ENCODE assay signal across 21 mouse cellular contexts in genomic region chr5:44196167-44196566, GRCm38 (mm10). TPM values are rescaled to one million over a fixed set of nuclear protein-coding genes. Genes with fewer than 3 reads are reported as not detected.
DNase-seq lines count a peak whose midpoint lies in the region; ATAC-seq and TF ChIP-seq lines count a peak whose summit lies in the region.
"Had no signal": no experiment of that assay in that cellular context is flagged by ENCODE, and none has a peak within 500 bp of the region (broad histone marks: within the 10 kb centered on the region; RNA-seq: fewer than 3 reads in every experiment).

No protein-coding gene starts in this region.

- peaks cover 70% of the 10 kb centered on the region for H3K36me3 ChIP-seq in G1E (replicated peaks)
- peaks cover 9% of the 10 kb centered on the region; the same call in 1 of the 2 replicates for H3K36me3 ChIP-seq in liver, embryonic 11.5 days (ENCODE audit: control insufficient read depth, insufficient read depth, low read length)
- peaks cover 52% of the 10 kb centered on the region for H3K36me3 ChIP-seq in liver, postnatal 0 days (replicated peaks; ENCODE audit: insufficient read depth, low read length)
- H3K36me3 ChIP-seq in midbrain, embryonic 10.5 days, result peaks cover 45% of the 10 kb centered on the region

- no peak overlapping the region for H3K4me2 ChIP-seq in liver, embryonic 11.5 days
- H3K4me2 ChIP-seq in liver, postnatal 0 days (ENCODE audit: low read depth, low read length), result no peak overlapping the region
- H3K4me2 ChIP-seq: embryonic facial prominence, embryonic 15.5 days; hindbrain, embryonic 15.5 days; midbrain, embryonic 13.5 days had no signal

- H3K27ac ChIP-seq in liver, embryonic 11.5 days (ENCODE audit: low read depth, low read length), result 0 out of 2 replicates have a peak overlapping the region, but pooled peaks have one; percentile 36
- H3K27ac ChIP-seq in liver, postnatal 0 days (ENCODE audit: low read depth), result no peak overlapping the region
- H3K27ac ChIP-seq in midbrain, embryonic 10.5 days (replicated peaks), result no peak overlapping the region
- H3K27ac ChIP-seq: embryonic facial prominence, embryonic 15.5 days; heart, embryonic 10.5 days; hindbrain, embryonic 15.5 days; midbrain, embryonic 13.5 days had no signal

- no peak; the same call in 1 of the 2 replicates for ATAC-seq in G1E (ENCODE audit: extremely low read depth, insufficient number of reproducible peaks, low FRiP score, poor library complexity, severe bottlenecking)
- peak; percentile 80 for ATAC-seq in liver, embryonic 11.5 days (replicated peaks; ENCODE audit: low FRiP score)
- peak; percentile 47 for ATAC-seq in liver, postnatal 0 days
- ATAC-seq: forebrain, postnatal 0 days; intestine, postnatal 0 days; midbrain, embryonic 13.5 days had no signal

- peaks cover 38% of the 10 kb centered on the region for H3K4me1 ChIP-seq in G1E (ENCODE audit: insufficient read depth, low read depth, low read length)
- H3K4me1 ChIP-seq in liver, embryonic 11.5 days (replicated peaks; ENCODE audit: control insufficient read depth, insufficient read depth, low read length), result peaks cover 10% of the 10 kb centered on the region
- H3K4me1 ChIP-seq in liver, postnatal 0 days (ENCODE audit: insufficient read depth), result 0 out of 2 replicates have a peak, but pooled peaks cover 3% of the 10 kb centered on the region
- no peaks in the 10 kb centered on the region for H3K4me1 ChIP-seq in midbrain, embryonic 10.5 days
- H3K4me1 ChIP-seq: embryonic facial prominence, embryonic 15.5 days; hindbrain, embryonic 15.5 days; midbrain, embryonic 13.5 days had no signal

- 75% methylated on average over 4 of the region's 4 CpGs for WGBS in liver, embryonic 11.5 days
- WGBS in liver, postnatal 0 days (ENCODE audit: insufficient replicate concordance), result 63% methylated on average over 4 of the region's 4 CpGs
- 91% methylated on average over 4 of the region's 4 CpGs for WGBS in midbrain, embryonic 10.5 days

- DNase-seq in G1E (ENCODE audit: low spot score), result peak; percentile 10
- peak; percentile 7 for DNase-seq in ZHBTc4 (ENCODE audit: low read depth, low spot score)
- DNase-seq in liver, embryonic 11.5 days (ENCODE audit: low spot score), result no peak
- no peak for DNase-seq in liver, postnatal 0 days
- DNase-seq in midbrain, embryonic 10.5 days (ENCODE audit: low spot score), result no peak
- no peak for DNase-seq in layer of hippocampus, adult 9-10 months (ENCODE audit: low spot score)
- no peak for DNase-seq in thymus, postnatal 14 days
- DNase-seq: adrenal gland, postnatal 10 days; B cell, adult 2 months; cerebellum, adult 9-11 months; forebrain, postnatal 0 days; gastrocnemius, postnatal 36 days; kidney, postnatal 36 days; lung, postnatal 10 days; right cerebral cortex, postnatal 14 days had no signal

- peak; percentile 40; the same call in 1 of the 2 replicates for TF ChIP-seq EP300 in liver, postnatal 0 days (IDR thresholded peaks at IDR 0.05; ENCODE audit: low read depth)

- no peak overlapping the region for H3K9ac ChIP-seq in liver, embryonic 11.5 days (ENCODE audit: low read depth, low read length)
- H3K9ac ChIP-seq in liver, postnatal 0 days (replicated peaks), result no peak overlapping the region
- H3K9ac ChIP-seq: embryonic facial prominence, embryonic 15.5 days; forebrain, postnatal 0 days; hindbrain, embryonic 15.5 days; midbrain, embryonic 13.5 days had no signal

- no peak for TF ChIP-seq CTCF in G1E (IDR thresholded peaks at IDR 0.05; ENCODE audit: low read depth, low read length)
- TF ChIP-seq CTCF in liver, postnatal 0 days (IDR thresholded peaks at IDR 0.05; ENCODE audit: low read depth), result no peak

- no peak overlapping the region for H3K4me3 ChIP-seq in G1E (ENCODE audit: low read depth, low read length)
- H3K4me3 ChIP-seq in liver, embryonic 11.5 days (ENCODE audit: low read depth, low read length), result no peak overlapping the region
- no peak overlapping the region for H3K4me3 ChIP-seq in liver, postnatal 0 days (ENCODE audit: low read depth, low read length)
- no peak overlapping the region for H3K4me3 ChIP-seq in midbrain, embryonic 10.5 days
- H3K4me3 ChIP-seq: embryonic facial prominence, embryonic 15.5 days; heart, embryonic 10.5 days; hindbrain, embryonic 15.5 days; midbrain, embryonic 13.5 days had no signal

- no peaks in the 10 kb centered on the region for H3K9me3 ChIP-seq in G1E (replicated peaks)
- no peaks in the 10 kb centered on the region for H3K9me3 ChIP-seq in liver, embryonic 11.5 days (ENCODE audit: control insufficient read depth, low read length)
- H3K9me3 ChIP-seq in liver, postnatal 0 days (ENCODE audit: low read length), result no peaks in the 10 kb centered on the region
- H3K9me3 ChIP-seq in midbrain, embryonic 10.5 days (replicated peaks), result no peaks in the 10 kb centered on the region
- H3K9me3 ChIP-seq: embryonic facial prominence, embryonic 15.5 days; heart, embryonic 10.5 days; hindbrain, embryonic 15.5 days; midbrain, embryonic 13.5 days had no signal

- no peaks in the 10 kb centered on the region for H3K27me3 ChIP-seq in G1E (ENCODE audit: insufficient read depth, low read length)
- H3K27me3 ChIP-seq in liver, embryonic 11.5 days (replicated peaks; ENCODE audit: control insufficient read depth, insufficient read depth, low read length), result no peaks in the 10 kb centered on the region
- H3K27me3 ChIP-seq in liver, postnatal 0 days (ENCODE audit: insufficient read depth, low read length), result no peaks in the 10 kb centered on the region
- no peaks in the 10 kb centered on the region for H3K27me3 ChIP-seq in midbrain, embryonic 10.5 days (ENCODE audit: low read depth, poor library complexity, severe bottlenecking)
- H3K27me3 ChIP-seq: CH12.LX; embryonic facial prominence, embryonic 15.5 days; hindbrain, embryonic 15.5 days; midbrain, embryonic 13.5 days had no signal

RNA-seq across cellular contexts. Expression of gene Tapt1, which starts 30.3 kb away (rescaled TPM):
- total RNA-seq in G1E (2014; fragmentation: Nextera tagmentation), result 57.9 and 58.3 TPM in 2 replicates
- 52.8 and 60.1 TPM in 2 replicates for total RNA-seq in G1E (2017)
- 20.1 and 21.6 TPM in 2 replicates for polyA plus RNA-seq in G1E (2012)
- polyA plus RNA-seq in liver, embryonic 11.5 days (2014; fragmentation: Nextera tagmentation; extraction: Ambion mirVana), result 49.7 and 51.0 TPM in 2 replicates
- polyA plus RNA-seq in liver, postnatal 0 days (2015; fragmentation: Nextera tagmentation; extraction: Ambion mirVana), result 29.8 and 33.3 TPM in 2 replicates
- 22.9 and 25.0 TPM in 2 replicates for polyA plus RNA-seq in midbrain, embryonic 10.5 days (2016; fragmentation: Nextera tagmentation; extraction: Ambion mirVana)

Comparison
In these comparisons a context has a peak if more than half of its experiments do, and no peak if none do; other contexts are left out.
1. DNase-seq: peak in G1E (single experiment) and ZHBTc4 (single experiment); none in liver, embryonic 11.5 days (single experiment), liver, postnatal 0 days (single experiment), midbrain, embryonic 10.5 days (single experiment), layer of hippocampus, adult 9-10 months (single experiment) and thymus, postnatal 14 days (single experiment).